Mouse (Mus musculus): ENCODE measurements at regions not wholly inside any gene's neighbourhood (a gene's known extent, or its start where the extent isn't known, plus 50 kb on each side); places are given as distances from the start of the nearest gene placed in this dataset.

GRCm38 (mm10) chr2:79086857-79087578, 168.2 kb upstream of the Itga4 start:
- no peak for DNase-seq (ENCODE audit: low spot score in 2 of 2)

GRCm38 (mm10) chr2:79087600-79088205, 167.5 kb upstream of the Itga4 start:
- no peak for DNase-seq (ENCODE audit: low spot score in 2 of 2)

- no peak for DNase-seq (ENCODE audit: low spot score in 2 of 2)
Measured at GRCm38 (mm10) chr2:79090273-79090672, 165.0 kb upstream of the Itga4 start.

- DNase-seq (ENCODE audit: low spot score in 2 of 2): no peak
Measured at GRCm38 (mm10) chr2:79094298-79094697, 160.9 kb upstream of the Itga4 start.

DNA sequence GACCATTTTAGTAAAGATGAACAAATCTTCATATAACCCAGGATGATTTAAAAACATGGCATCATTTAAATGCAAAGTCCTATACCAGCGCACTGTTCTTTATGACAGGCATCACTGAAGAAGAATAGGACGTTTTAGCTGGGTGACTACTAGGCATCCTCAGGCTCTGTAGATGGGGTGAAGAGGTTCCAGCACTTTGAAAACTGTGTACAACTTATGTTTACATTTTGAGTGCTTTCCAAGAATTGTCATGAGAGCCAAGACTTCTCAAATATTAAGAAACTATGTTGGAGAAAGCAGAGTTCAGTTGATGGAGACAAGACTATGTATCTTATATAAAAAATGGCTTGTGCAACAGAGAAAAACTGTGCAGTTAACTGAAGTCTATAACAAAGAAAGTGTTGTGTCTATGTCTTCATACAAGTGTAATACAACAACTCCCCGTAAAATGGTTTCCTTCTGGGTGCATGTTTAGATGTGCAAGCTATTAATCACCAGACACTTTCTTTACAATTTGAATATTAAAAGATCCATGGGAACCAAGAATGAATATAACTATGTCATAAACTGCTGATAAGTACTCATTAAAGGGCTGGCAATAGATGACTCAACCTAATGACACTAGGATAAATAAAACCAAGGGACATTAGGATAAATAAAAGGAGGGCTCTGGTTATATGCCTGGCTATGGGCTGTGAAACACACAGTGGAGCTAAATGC, 158.5 kb upstream of the Itga4 start:
- no peak for DNase-seq (ENCODE audit: low spot score in 2 of 2)

DNA sequence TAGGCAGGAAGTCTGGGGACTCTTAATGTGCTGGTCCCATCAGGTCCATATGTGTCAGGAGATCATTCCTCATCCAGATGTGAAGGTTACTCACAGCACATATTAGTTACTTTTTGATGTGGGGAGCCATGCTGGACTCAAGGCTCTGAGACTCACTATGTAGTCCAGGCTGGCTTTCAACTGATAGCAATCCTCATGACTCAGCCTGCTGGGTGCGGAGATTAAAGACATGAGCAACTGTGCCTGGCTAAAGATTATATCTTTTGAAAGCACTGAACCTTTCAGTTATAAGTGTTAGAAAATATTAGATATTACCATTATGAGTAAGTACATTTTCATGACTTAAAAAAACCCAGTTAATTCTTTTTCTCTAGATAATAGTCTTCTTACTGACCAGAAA, 155.6 kb upstream of the Itga4 start:
- no peak for DNase-seq (ENCODE audit: low spot score in 2 of 2)

GRCm38 (mm10) chr2:79111673-79112072, 143.6 kb upstream of the Itga4 start:
- no peak for DNase-seq (ENCODE audit: low spot score in 2 of 2)

DNA sequence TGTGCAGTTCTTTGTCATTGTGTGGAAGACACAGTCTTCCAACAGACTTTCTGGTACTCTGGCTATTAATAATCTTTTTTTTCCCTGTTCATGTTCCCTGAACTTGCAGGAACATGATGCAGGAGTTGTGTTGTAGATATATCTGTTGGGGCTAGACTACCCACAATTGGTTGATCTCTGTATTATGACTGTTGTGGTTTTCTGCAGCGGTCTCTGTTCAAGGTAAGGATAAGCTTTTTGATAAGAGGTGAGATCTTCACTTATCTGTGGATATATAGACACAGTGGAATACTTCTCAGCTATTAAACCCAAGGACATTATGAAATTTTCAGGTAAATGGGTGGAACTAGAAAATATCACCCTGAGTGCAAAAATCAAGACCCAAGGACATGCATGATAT, 143.2 kb upstream of the Itga4 start:
- DNase-seq (ENCODE audit: low spot score in 2 of 2): no peak

- DNase-seq (ENCODE audit: low spot score in 2 of 2): no peak
Measured at GRCm38 (mm10) chr2:79120610-79121345, 134.4 kb upstream of the Itga4 start.

DNA sequence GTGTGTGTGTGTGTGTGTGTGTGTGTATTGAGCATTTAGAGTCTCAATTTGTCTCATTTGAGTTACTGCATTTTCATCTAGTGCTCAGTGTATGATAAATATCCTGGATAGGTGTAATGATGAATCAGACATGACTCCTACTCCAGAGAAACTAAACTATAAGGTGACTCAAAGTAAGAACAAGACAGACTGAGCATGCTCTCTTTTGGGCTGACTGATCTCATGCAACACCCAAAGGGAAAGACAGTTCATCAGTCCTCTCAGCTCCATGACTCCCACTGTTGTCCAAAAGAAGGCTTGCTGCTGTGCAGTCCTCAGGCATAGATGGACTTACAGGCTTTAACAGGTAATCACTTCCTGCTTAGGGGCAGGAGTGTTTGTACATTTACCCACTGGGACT, 132.7 kb upstream of the Itga4 start:
- DNase-seq (ENCODE audit: low spot score in 2 of 2): no peak

DNA sequence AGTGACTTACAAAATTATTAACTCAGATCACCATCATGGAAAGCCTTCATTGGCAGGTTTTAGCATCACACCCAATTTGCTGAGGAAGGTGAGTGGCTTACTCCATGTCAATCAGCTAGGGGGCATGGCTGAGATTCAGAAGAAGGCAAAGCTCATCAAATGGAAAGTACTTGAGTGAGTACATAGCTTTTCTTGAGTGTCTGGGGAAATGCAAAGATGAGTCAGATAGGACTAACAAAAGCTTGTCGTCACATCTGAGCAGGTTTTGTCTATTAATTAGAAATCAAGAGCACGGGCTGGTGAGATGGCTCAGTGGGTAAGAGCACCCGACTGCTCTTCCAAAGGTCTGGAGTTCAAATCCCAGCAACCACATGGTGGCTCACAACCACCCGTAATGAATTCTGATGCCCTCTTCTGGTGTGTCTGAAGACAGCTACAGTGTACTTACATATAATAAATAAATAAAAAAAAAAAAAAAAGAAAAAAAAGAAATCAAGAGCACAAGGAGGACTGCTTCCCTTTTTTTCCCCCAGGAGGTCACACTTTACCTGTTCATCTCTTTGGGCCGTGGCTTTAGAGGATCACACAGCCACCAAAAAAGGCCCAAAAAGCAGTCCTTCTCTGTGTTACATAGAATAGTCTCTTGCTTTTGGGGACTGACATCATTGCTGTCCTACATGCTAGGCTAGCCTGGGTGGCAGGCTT, 130.8 kb upstream of the Itga4 start:
- DNase-seq (ENCODE audit: low spot score in 2 of 2): no peak

DNA sequence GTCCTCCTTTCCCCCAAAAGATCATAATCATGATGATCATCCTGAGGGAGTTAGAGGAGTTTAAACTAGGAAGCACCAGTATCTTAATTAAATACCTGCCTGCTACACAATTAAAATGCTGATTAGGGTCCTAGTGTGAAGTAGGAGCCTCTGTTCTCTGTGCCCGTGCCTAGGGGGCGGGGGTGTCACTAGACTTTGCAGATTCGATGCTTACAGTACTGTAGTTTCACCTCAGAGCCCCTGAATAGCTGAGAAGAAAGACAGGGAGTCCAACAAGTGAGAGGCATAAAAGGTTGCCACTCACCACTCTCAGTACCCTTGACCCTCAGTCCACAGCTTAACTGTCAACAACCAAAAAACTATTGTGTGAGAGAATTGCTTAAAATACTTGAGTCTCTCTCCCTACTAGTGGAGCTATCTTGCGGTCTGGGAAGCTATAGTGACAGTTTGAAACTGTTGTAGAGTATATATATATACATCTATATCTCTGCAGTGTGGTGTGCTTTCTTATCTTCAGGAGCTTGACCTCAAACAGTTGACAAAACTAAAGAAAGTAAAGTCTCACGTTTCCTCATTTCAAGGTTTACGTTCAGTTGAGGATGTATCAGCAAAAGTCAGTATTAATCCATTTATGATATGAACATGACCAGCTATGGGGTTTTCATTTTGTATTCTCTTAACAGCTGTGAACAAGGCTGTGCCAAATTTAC, 128.9 kb upstream of the Itga4 start:
- no peak for DNase-seq (ENCODE audit: low spot score in 2 of 2)

- DNase-seq (ENCODE audit: low spot score in 2 of 2): peak in 1 of 2 experiments; percentile 26
Measured at GRCm38 (mm10) chr2:79126996-79127741, 128.1 kb upstream of the Itga4 start.

GRCm38 (mm10) chr2:79127822-79128221, 127.4 kb upstream of the Itga4 start:
- DNase-seq (ENCODE audit: low spot score in 2 of 2): no peak

DNA sequence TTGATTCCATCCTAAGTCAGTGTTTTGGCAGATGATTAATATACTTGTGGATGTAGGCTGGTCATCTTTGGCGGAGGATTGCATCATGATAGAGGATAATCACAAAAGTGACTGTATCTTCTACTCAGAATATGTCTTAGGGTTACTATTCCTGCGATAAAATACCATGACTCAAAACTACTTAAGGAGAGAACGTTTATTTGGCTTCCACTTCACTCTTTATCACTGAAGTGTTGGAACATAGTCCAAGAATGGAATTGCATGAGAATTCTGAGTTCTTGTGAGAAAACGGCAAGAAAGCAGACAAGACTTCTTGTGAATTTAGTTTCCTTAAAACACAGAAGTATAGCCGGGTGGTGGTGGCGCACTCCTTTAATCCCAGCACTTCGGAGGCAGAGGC, 124.6 kb upstream of the Itga4 start:
- no peak for DNase-seq (ENCODE audit: low spot score in 2 of 2)

DNA sequence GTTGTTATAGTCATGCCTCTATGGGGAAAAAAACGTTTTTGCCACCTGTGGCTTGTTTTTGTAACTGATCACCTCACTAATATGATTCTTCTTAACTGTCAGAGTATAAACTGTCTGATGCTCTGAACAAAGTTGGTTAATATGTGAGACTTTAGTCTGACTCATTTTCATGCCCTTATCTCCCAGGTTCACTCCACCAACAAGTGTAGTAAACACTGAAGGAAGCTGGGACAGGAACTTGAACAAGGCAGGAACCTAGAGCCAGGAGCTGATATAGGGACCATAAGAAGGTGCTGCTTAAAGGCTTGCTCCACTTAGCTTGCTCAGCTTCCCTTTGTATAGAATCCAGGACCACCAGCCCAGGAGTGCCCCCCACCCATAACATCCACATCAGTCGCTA, 124.0 kb upstream of the Itga4 start:
- DNase-seq (ENCODE audit: low spot score in 2 of 2): no peak

GRCm38 (mm10) chr2:79131743-79132517, 123.3 kb upstream of the Itga4 start:
- DNase-seq (ENCODE audit: low spot score in 2 of 2): no peak

- no peak for DNase-seq (ENCODE audit: low spot score in 2 of 2)
Measured at GRCm38 (mm10) chr2:79132518-79132845, 122.7 kb upstream of the Itga4 start.

DNA sequence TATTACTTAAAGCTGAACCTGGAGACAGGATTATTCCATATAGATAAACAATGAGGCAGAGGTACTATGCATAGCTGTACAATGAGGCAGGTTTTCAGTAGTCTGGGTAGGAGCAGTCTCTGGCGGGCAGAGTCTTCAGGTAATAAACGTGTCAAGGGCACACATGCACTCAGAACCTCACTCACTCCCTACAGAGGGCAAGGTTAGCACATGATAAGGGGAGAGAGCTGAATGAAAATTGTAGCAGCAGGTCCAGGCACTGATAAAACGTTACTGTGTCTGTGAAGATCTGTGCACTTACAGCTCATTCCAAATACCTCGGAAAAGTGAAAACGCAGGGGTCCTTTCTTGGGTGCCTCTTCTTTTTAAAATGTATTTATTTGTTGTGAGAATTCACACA, 120.9 kb upstream of the Itga4 start:
- no peak for DNase-seq (ENCODE audit: low spot score in 2 of 2)

GRCm38 (mm10) chr2:79135986-79136385, 119.2 kb upstream of the Itga4 start:
- DNase-seq (ENCODE audit: low spot score in 2 of 2): no peak
